Mouse (Mus musculus) layer of hippocampus, postnatal 36 days (tissue): ENCODE data around the gene Urb2. TPM values are rescaled to one million over a fixed set of nuclear protein-coding genes. Genes with fewer than 3 reads are reported as not detected.
A peak's percentile ranks its signal among the peaks of the same experiment; 100 is the strongest.
"Not testable (repeated sequence)": the region's sequence is repeated elsewhere in the genome, so short reads cannot be mapped to it uniquely, and the experiment has no call there.

Source experiments
- DNase-seq, 2 experiments: peaks; one replicate each; pipeline ENCODE4 v3.0.0; 2022
- total RNA-seq, 2 experiments: library from RNA; stranded (reverse); gene quantifications; 2 replicates each; pipeline ENCODE4 v1.2.3; 2021

Urb2 gene
- total RNA-seq: 10 to 100 TPM; 11.8 to 12.5 TPM

- DNase-seq: peak; percentile 93
Observed at GRCm38 (mm10) chr8:124021237-124022227, at the start of gene Urb2, which contains the start of gene Taf5l. Gene Urb2, plus strand, starts transcription at chr8:124021508. Gene Taf5l, minus strand, starts transcription at chr8:124021397.

GRCm38 (mm10) chr8:123973495-123973894 is 47.8 kb upstream of the Urb2 start:
- no peak for DNase-seq

GRCm38 (mm10) chr8:123977499-123977898 is 43.8 kb upstream of the Urb2 start:
- DNase-seq: no peak

- no peak for DNase-seq
Observed at GRCm38 (mm10) chr8:123978166-123978838, 43.0 kb upstream of the Urb2 start.

GRCm38 (mm10) chr8:123978926-123979325 is 42.4 kb upstream of the Urb2 start:
- DNase-seq: no peak

GRCm38 (mm10) chr8:123980239-123980638 is 41.1 kb upstream of the Urb2 start:
- no peak for DNase-seq

GRCm38 (mm10) chr8:123981674-123982073 is 39.6 kb upstream of the Urb2 start:
- peak; percentile 42 to 48 for DNase-seq

GRCm38 (mm10) chr8:123982291-123982793 is 39.0 kb upstream of the Urb2 start:
- peak; percentile 24 to 30 for DNase-seq

GRCm38 (mm10) chr8:123982826-123983400 is 38.4 kb upstream of the Urb2 start, which contains the start of gene Abcb10:
Gene Abcb10, minus strand, starts transcription at chr8:123983122.
- peak; percentile 75 to 83 for DNase-seq

- DNase-seq: no peak
Observed at GRCm38 (mm10) chr8:123988605-123989038, 32.7 kb upstream of the Urb2 start.

- DNase-seq: no peak
Observed at GRCm38 (mm10) chr8:123989128-123989527, 32.2 kb upstream of the Urb2 start.

GRCm38 (mm10) chr8:123990277-123991049 is 30.8 kb upstream of the Urb2 start:
- no peak for DNase-seq

- DNase-seq: no peak
Observed at GRCm38 (mm10) chr8:123992587-123992986, 28.7 kb upstream of the Urb2 start.

- DNase-seq: no peak
Observed at GRCm38 (mm10) chr8:123993597-123993996, 27.7 kb upstream of the Urb2 start.

GRCm38 (mm10) chr8:123993997-123994396 is 27.3 kb upstream of the Urb2 start:
- DNase-seq: no peak

- DNase-seq: no peak
Observed at GRCm38 (mm10) chr8:123999568-123999967, 21.7 kb upstream of the Urb2 start.

- DNase-seq: no peak
Observed at GRCm38 (mm10) chr8:124002546-124003108, 18.7 kb upstream of the Urb2 start.

- no peak for DNase-seq
Observed at GRCm38 (mm10) chr8:124007829-124008228, 13.5 kb upstream of the Urb2 start.

- DNase-seq: no peak
Observed at GRCm38 (mm10) chr8:124011580-124011979, 9.7 kb upstream of the Urb2 start.

GRCm38 (mm10) chr8:124011989-124012586 is 9.2 kb upstream of the Urb2 start:
- no peak for DNase-seq

- not testable (repeated sequence) for DNase-seq
Observed at GRCm38 (mm10) chr8:124014299-124014698, 7.0 kb upstream of the Urb2 start.
